Mouse (Mus musculus): ENCODE measurements at regions not wholly inside any gene's neighbourhood (a gene's known extent, or its start where the extent isn't known, plus 50 kb on each side); places are given as distances from the start of the nearest gene placed in this dataset.

DNA sequence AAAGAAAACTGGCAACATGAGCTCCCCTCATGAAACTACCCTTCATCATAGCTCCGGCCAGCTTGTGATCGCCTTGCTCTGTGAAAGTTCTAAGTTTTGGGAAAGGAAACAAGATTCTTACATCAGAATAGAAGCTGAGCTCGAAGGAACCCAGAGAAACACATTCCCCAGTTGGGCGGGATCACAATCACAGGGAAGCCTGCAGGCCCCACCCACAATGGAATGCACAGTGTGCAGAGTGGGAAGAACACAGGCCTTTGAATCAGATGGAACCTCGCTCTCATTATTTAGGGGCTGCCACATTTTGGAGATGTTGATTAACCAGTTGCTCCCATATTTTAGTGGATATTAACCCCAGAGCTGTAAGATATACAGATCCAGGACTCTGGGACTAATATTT, 234.9 kb downstream of the Sox2 start:
- Histone ChIP-seq H3K27ac (ENCODE audit: low read length) (no peak overlapping the region), H3K4me1 (replicated peaks; ENCODE audit: control insufficient read depth, insufficient read depth, low read length) (no peaks in the 10 kb centered on the region), H3K9me3 (ENCODE audit: control insufficient read depth, low read length) (no peaks in the 10 kb centered on the region), H3K27me3 (replicated peaks; ENCODE audit: control insufficient read depth, insufficient read depth, low read length) (no peaks in the 10 kb centered on the region), H3K36me3 (ENCODE audit: control insufficient read depth, insufficient read depth) (no peaks in the 10 kb centered on the region), H3K9ac (replicated peaks; ENCODE audit: low read depth, low read length) (no peak overlapping the region), H3K4me2 (ENCODE audit: low read length) (no peak overlapping the region), H3K4me3 (replicated peaks; ENCODE audit: low read length) (no peak overlapping the region)
- ATAC-seq, result no peak
- 89% methylated on average over 5 of the region's 5 CpGs for WGBS

DNA sequence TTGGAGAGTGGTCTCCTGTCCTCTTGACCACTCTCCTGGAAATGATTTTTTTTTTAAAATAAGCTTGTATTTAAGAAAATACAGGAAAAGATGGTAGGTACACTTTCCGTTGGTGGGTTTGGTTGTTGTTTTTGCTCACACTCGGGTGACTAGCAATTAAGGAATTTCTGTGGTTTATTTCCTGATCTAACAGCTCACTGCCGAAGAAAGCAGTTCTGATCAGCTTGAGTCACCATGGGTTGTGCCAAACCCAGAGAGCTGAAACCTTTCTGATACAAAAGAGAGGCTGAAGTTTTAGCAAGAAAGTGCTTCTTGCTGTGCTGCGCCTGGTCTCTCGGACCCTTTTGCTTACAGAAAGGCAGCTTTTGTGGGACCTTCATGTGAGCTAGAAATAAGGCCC, 243.2 kb downstream of the Sox2 start:
- H3K4me2 ChIP-seq (ENCODE audit: low read length), result no peak overlapping the region
- 90% methylated on average over 5 of the region's 5 CpGs for WGBS
- no peaks in the 10 kb centered on the region for H3K27me3 ChIP-seq (replicated peaks; ENCODE audit: control insufficient read depth, insufficient read depth, low read length)
- H3K4me3 ChIP-seq (replicated peaks; ENCODE audit: low read length), result no peak overlapping the region
- H3K4me1 ChIP-seq (replicated peaks; ENCODE audit: control insufficient read depth, insufficient read depth, low read length), result 0 out of 2 replicates have a peak, but pooled peaks cover 2% of the 10 kb centered on the region
- no peaks in the 10 kb centered on the region for H3K36me3 ChIP-seq (ENCODE audit: control insufficient read depth, insufficient read depth)
- H3K9me3 ChIP-seq (ENCODE audit: control insufficient read depth, low read length), result peaks cover 8% of the 10 kb centered on the region
- no peak for ATAC-seq
- H3K9ac ChIP-seq (replicated peaks; ENCODE audit: low read depth, low read length), result no peak overlapping the region
- H3K27ac ChIP-seq (ENCODE audit: low read length), result no peak overlapping the region

DNA sequence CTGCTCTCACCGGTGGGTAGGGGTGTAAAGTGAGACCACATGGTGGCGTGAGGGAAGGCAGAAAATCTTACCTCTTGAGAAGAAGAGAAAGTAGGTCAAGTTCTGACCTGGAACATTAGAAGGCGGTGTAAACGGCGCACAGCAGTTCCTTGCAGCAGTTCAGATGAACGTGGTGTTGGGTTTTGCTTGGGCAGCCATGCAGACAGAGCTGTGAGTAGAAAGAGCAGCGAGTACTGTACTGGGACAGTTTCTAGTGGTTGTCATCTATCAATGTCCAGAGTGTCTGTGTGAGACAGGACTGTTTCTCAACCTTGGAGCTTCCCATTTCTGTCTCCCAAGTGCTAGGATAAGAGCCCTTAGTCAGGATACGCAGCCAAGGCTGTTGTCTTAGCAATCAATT, 252.9 kb downstream of the Sox2 start:
- no peak for ATAC-seq
- H3K27me3 ChIP-seq (replicated peaks; ENCODE audit: control insufficient read depth, insufficient read depth, low read length), result no peaks in the 10 kb centered on the region
- no peak overlapping the region for H3K4me2 ChIP-seq (ENCODE audit: low read length)
- peaks cover 6% of the 10 kb centered on the region; the same call in 1 of the 2 replicates for H3K4me1 ChIP-seq (replicated peaks; ENCODE audit: control insufficient read depth, insufficient read depth, low read length)
- H3K9ac ChIP-seq (replicated peaks; ENCODE audit: low read depth, low read length), result no peak overlapping the region
- 94% methylated on average over 8 of the region's 8 CpGs for WGBS
- H3K4me3 ChIP-seq (replicated peaks; ENCODE audit: low read length), result no peak overlapping the region
- H3K27ac ChIP-seq (ENCODE audit: low read length), result no peak overlapping the region
- H3K36me3 ChIP-seq (ENCODE audit: control insufficient read depth, insufficient read depth), result no peaks in the 10 kb centered on the region
- no peaks in the 10 kb centered on the region for H3K9me3 ChIP-seq (ENCODE audit: control insufficient read depth, low read length)

DNA sequence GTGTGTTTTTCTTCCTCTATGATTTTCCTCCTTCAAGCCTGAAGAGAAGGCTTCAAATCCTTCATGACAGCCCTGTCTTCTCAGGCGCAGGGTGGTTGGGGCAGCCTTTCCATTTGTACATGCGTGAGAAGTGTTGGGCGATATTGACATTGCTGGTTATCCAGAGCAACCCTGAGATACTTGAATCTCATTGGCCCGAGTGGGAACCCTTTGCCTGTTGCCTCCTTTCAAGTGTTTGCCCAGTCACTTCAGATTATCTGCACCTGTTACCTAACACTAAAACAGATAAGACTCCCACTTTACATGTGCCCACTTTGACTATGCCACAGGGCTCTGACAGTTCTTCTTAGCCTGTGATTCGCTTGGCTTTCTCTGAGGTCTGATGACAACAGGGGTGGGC, 258.3 kb downstream of the Sox2 start:
- no peak overlapping the region for H3K4me2 ChIP-seq (ENCODE audit: low read length)
- WGBS, result 92% methylated on average over 5 of the region's 5 CpGs
- no peak for ATAC-seq
- no peak overlapping the region for H3K9ac ChIP-seq (replicated peaks; ENCODE audit: low read depth, low read length)
- no peaks in the 10 kb centered on the region; the same call in 1 of the 2 replicates for H3K4me1 ChIP-seq (replicated peaks; ENCODE audit: control insufficient read depth, insufficient read depth, low read length)
- H3K27me3 ChIP-seq (replicated peaks; ENCODE audit: control insufficient read depth, insufficient read depth, low read length), result no peaks in the 10 kb centered on the region
- H3K4me3 ChIP-seq (replicated peaks; ENCODE audit: low read length), result no peak overlapping the region
- no peaks in the 10 kb centered on the region for H3K36me3 ChIP-seq (ENCODE audit: control insufficient read depth, insufficient read depth)
- no peaks in the 10 kb centered on the region for H3K9me3 ChIP-seq (ENCODE audit: control insufficient read depth, low read length)
- no peak overlapping the region for H3K27ac ChIP-seq (ENCODE audit: low read length)

GRCm38 (mm10) chr3:34909350-34909749, 259.1 kb downstream of the Sox2 start:
- H3K27me3 ChIP-seq (replicated peaks; ENCODE audit: control insufficient read depth, insufficient read depth, low read length), result no peaks in the 10 kb centered on the region
- H3K4me3 ChIP-seq (replicated peaks; ENCODE audit: low read length), result no peak overlapping the region
- no peak overlapping the region for H3K9ac ChIP-seq (replicated peaks; ENCODE audit: low read depth, low read length)
- WGBS, result 87% methylated on average over 3 of the region's 3 CpGs
- H3K9me3 ChIP-seq (ENCODE audit: control insufficient read depth, low read length), result no peaks in the 10 kb centered on the region
- H3K36me3 ChIP-seq (ENCODE audit: control insufficient read depth, insufficient read depth), result no peaks in the 10 kb centered on the region
- no peak overlapping the region for H3K27ac ChIP-seq (ENCODE audit: low read length)
- no peak overlapping the region for H3K4me2 ChIP-seq (ENCODE audit: low read length)
- no peak for ATAC-seq
- no peaks in the 10 kb centered on the region; the same call in 1 of the 2 replicates for H3K4me1 ChIP-seq (replicated peaks; ENCODE audit: control insufficient read depth, insufficient read depth, low read length)

- Histone ChIP-seq H3K9ac (replicated peaks; ENCODE audit: low read depth, low read length) (no peak overlapping the region), H3K4me3 (replicated peaks; ENCODE audit: low read length) (no peak overlapping the region), H3K9me3 (ENCODE audit: control insufficient read depth, low read length) (no peaks in the 10 kb centered on the region), H3K27ac (ENCODE audit: low read length) (no peak overlapping the region), H3K4me1 (replicated peaks; ENCODE audit: control insufficient read depth, insufficient read depth, low read length) (no peaks in the 10 kb centered on the region), H3K4me2 (ENCODE audit: low read length) (no peak overlapping the region), H3K27me3 (replicated peaks; ENCODE audit: control insufficient read depth, insufficient read depth, low read length) (no peaks in the 10 kb centered on the region), H3K36me3 (ENCODE audit: control insufficient read depth, insufficient read depth) (no peaks in the 10 kb centered on the region)
- 50% methylated on average over 6 of the region's 6 CpGs for WGBS
- ATAC-seq, result no peak
Observed at GRCm38 (mm10) chr3:34918326-34918932, 268.2 kb downstream of the Sox2 start.

- H3K4me1 ChIP-seq (replicated peaks; ENCODE audit: control insufficient read depth, insufficient read depth, low read length), result no peaks in the 10 kb centered on the region
- H3K27me3 ChIP-seq (replicated peaks; ENCODE audit: control insufficient read depth, insufficient read depth, low read length), result no peaks in the 10 kb centered on the region
- no peak for ATAC-seq
- no peaks in the 10 kb centered on the region for H3K9me3 ChIP-seq (ENCODE audit: control insufficient read depth, low read length)
- WGBS, result 95% methylated on average over 5 of the region's 5 CpGs
- H3K27ac ChIP-seq (ENCODE audit: low read length), result no peak overlapping the region
- no peaks in the 10 kb centered on the region for H3K36me3 ChIP-seq (ENCODE audit: control insufficient read depth, insufficient read depth)
- no peak overlapping the region for H3K4me3 ChIP-seq (replicated peaks; ENCODE audit: low read length)
- H3K9ac ChIP-seq (replicated peaks; ENCODE audit: low read depth, low read length), result no peak overlapping the region
- H3K4me2 ChIP-seq (ENCODE audit: low read length), result no peak overlapping the region
Observed at GRCm38 (mm10) chr3:34920497-34920896, 270.3 kb downstream of the Sox2 start.

DNA sequence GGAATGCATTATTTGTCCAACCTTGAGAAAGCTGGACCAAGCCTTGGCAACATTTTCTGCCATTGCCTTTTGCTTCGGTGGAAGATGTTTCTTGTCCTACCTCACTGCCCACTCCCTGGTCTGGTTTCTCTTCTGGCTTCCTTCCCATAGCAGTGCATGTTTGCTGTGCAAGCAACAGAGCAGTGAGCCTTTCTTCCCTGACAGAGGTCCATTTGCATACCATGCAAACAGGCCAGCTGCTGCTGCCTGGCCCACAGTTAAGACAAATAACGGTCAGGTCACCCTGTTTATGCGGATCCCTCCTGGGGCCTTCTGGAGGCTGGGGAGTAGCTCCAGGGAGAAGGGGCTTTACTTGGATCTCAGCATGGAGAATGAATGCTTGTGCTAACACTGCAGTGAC, 299.7 kb downstream of the Sox2 start:
- H3K27ac ChIP-seq (ENCODE audit: low read length), result no peak overlapping the region
- H3K9ac ChIP-seq (replicated peaks; ENCODE audit: low read depth, low read length), result no peak overlapping the region
- no peaks in the 10 kb centered on the region for H3K36me3 ChIP-seq (ENCODE audit: control insufficient read depth, insufficient read depth)
- peak; percentile 75; the same call in 1 of the 2 replicates for ATAC-seq
- H3K4me1 ChIP-seq (replicated peaks; ENCODE audit: control insufficient read depth, insufficient read depth, low read length), result peaks cover 4% of the 10 kb centered on the region; the same call in 1 of the 2 replicates
- H3K4me2 ChIP-seq (ENCODE audit: low read length), result no peak overlapping the region
- H3K9me3 ChIP-seq (ENCODE audit: control insufficient read depth, low read length), result no peaks in the 10 kb centered on the region
- no peak overlapping the region for H3K4me3 ChIP-seq (replicated peaks; ENCODE audit: low read length)
- H3K27me3 ChIP-seq (replicated peaks; ENCODE audit: control insufficient read depth, insufficient read depth, low read length), result no peaks in the 10 kb centered on the region
- 45% methylated on average over 3 of the region's 3 CpGs for WGBS

GRCm38 (mm10) chr3:34956183-34956582, 306.0 kb downstream of the Sox2 start:
- H3K4me1 ChIP-seq (replicated peaks; ENCODE audit: control insufficient read depth, insufficient read depth, low read length), result peaks cover 6% of the 10 kb centered on the region
- WGBS, result 22% methylated on average over 4 of the region's 4 CpGs
- H3K27ac ChIP-seq (ENCODE audit: low read length), result 0 out of 2 replicates have a peak overlapping the region, but pooled peaks have one; percentile 0
- no peaks in the 10 kb centered on the region for H3K36me3 ChIP-seq (ENCODE audit: control insufficient read depth, insufficient read depth)
- peak; percentile 75 for ATAC-seq
- H3K9me3 ChIP-seq (ENCODE audit: control insufficient read depth, low read length), result no peaks in the 10 kb centered on the region
- no peak overlapping the region for H3K4me3 ChIP-seq (replicated peaks; ENCODE audit: low read length)
- no peak overlapping the region for H3K4me2 ChIP-seq (ENCODE audit: low read length)
- H3K9ac ChIP-seq (replicated peaks; ENCODE audit: low read depth, low read length), result no peak overlapping the region
- no peaks in the 10 kb centered on the region for H3K27me3 ChIP-seq (replicated peaks; ENCODE audit: control insufficient read depth, insufficient read depth, low read length)

GRCm38 (mm10) chr3:34959044-34959521, 308.9 kb downstream of the Sox2 start:
- Histone ChIP-seq H3K9ac (replicated peaks; ENCODE audit: low read depth, low read length) (no peak overlapping the region), H3K4me3 (replicated peaks; ENCODE audit: low read length) (no peak overlapping the region), H3K36me3 (ENCODE audit: control insufficient read depth, insufficient read depth) (no peaks in the 10 kb centered on the region), H3K9me3 (ENCODE audit: control insufficient read depth, low read length) (no peaks in the 10 kb centered on the region), H3K4me1 (replicated peaks; ENCODE audit: control insufficient read depth, insufficient read depth, low read length) (peaks cover 6% of the 10 kb centered on the region), H3K27me3 (replicated peaks; ENCODE audit: control insufficient read depth, insufficient read depth, low read length) (no peaks in the 10 kb centered on the region), H3K27ac (ENCODE audit: low read length) (no peak overlapping the region), H3K4me2 (ENCODE audit: low read length) (peak overlapping the region; percentile 41)
- WGBS, result 51% methylated on average over 19 of the region's 19 CpGs
- ATAC-seq, result peak; percentile 75
